Mouse (Mus musculus) midbrain, embryonic 13.5 days (tissue): ENCODE results near the gene Tmem254c. TPM values are rescaled to one million over a fixed set of nuclear protein-coding genes. Genes with fewer than 3 reads are reported as not detected.
"Not testable (repeated sequence)": the region's sequence is repeated elsewhere in the genome, so short reads cannot be mapped to it uniquely, and the experiment has no call there.

Experiments used
- ATAC-seq: fragments of 200-750 bp; cut with Nextera tagmentation; 2 replicates; pipeline ENCODE4 v1.8.0; 2017; ENCODE audit warnings: mild to moderate bottlenecking, moderate TSS enrichment, moderate library complexity
- H3K27ac ChIP-seq: fragments of 300-500 bp; sonication (generic); 2 replicates; pipeline ENCODE4 v1.5.1; 2015; ENCODE audit warnings: inconsistent platforms, mild to moderate bottlenecking, moderate library complexity
- H3K27me3 ChIP-seq: fragments of 300-500 bp; sonication (generic); 2 replicates; pipeline ENCODE4 v1.6.1; 2015; ENCODE audit warnings: mild to moderate bottlenecking, inconsistent platforms
- H3K36me3 ChIP-seq: fragments of 300-500 bp; sonication (generic); 2 replicates; pipeline ENCODE4 v1.6.1; 2015; ENCODE audit warnings: mild to moderate bottlenecking, inconsistent platforms
- H3K4me1 ChIP-seq: fragments of 300-500 bp; sonication (generic); replicated peaks from 2 replicates; pipeline ENCODE4 v1.6.1; 2015; ENCODE audit warnings: inconsistent platforms
- H3K4me2 ChIP-seq: fragments of 300-500 bp; sonication (generic); replicated peaks from 2 replicates; pipeline ENCODE4 v1.6.1; 2015; ENCODE audit warnings: moderate library complexity, mild to moderate bottlenecking, inconsistent platforms
- H3K4me3 ChIP-seq: fragments of 300-500 bp; sonication (generic); replicated peaks from 2 replicates; pipeline ENCODE4 v1.5.1; 2015; ENCODE audit warnings: mild to moderate bottlenecking, inconsistent platforms
- H3K9ac ChIP-seq: fragments of 300-500 bp; sonication (generic); replicated peaks from 2 replicates; pipeline ENCODE4 v1.6.1; 2015; ENCODE audit warnings: mild to moderate bottlenecking, inconsistent platforms
- H3K9me3 ChIP-seq: fragments of 300-500 bp; sonication (generic); 2 replicates; pipeline ENCODE4 v1.6.1; 2016; ENCODE audit warnings: mild to moderate bottlenecking, inconsistent platforms
- WGBS: fragments of 180-500 bp; shearing (Covaris S2); methylation state at CpG from one replicate; pipeline ENCODE4 v1.1.7; 2015; 5-methylcytosine and 5-hydroxymethylcytosine counted together
- polyA plus RNA-seq: library from polyadenylated mRNA; unstranded; fragments of >200 nt; fragmentation: Nextera tagmentation; extraction: Ambion mirVana; gene quantifications from 2 replicates; pipeline ENCODE4 v1.2.1, GENCODE M21; 2015

Gene Tmem254c
- polyA plus RNA-seq, 1 experiment from 2014 or later: 17.6 TPM

DNA sequence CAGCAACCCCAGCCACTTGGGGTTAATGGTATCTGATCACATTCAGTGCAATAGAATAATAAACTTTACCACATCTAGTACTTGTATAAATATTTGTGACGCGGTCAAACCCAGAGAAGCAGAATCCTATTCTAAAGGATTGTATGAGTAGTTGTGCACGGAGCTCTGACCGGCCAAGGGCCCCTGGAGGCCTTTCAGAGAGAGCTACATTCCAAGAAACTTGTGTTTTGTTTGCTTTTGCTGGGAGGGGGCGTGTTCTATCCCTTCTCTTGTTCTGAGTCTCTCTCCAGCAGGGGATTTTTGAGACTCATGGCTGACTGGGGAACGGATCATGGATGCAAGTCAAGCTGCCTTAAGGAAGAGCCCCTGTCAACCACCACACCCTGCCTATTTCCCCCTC is 31.7 kb downstream of the Tmem254c start:
- not testable (repeated sequence) for H3K9ac ChIP-seq, H3K4me2 ChIP-seq, H3K36me3 ChIP-seq, H3K27ac ChIP-seq, H3K27me3 ChIP-seq, ATAC-seq, H3K9me3 ChIP-seq, H3K4me3 ChIP-seq, H3K4me1 ChIP-seq
- no CpG with 5 or more reads among the region's 6 CpGs for WGBS

DNA sequence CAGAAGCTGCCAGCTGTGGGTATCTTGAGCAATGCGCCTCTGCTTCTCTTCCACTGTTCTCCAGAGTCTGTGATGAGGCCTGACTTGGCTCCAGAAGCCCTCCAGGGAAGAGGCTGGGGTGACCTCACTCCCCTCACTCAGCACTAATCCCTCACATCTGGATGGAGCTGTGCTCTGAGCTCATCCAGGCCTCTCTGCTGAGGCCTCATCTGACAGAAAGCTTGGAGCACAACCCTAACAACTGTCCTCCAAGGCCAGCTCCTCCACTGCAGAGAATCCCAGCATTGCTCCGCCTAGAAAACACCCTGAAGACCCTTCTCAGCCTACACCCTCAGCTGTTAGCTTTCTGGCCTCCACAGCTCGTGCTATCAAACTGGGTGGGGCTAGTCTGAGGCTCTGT is 32.8 kb downstream of the Tmem254c start:
- WGBS: no CpG with 5 or more reads among the region's 3 CpGs
- H3K9ac ChIP-seq: not testable (repeated sequence)

DNA sequence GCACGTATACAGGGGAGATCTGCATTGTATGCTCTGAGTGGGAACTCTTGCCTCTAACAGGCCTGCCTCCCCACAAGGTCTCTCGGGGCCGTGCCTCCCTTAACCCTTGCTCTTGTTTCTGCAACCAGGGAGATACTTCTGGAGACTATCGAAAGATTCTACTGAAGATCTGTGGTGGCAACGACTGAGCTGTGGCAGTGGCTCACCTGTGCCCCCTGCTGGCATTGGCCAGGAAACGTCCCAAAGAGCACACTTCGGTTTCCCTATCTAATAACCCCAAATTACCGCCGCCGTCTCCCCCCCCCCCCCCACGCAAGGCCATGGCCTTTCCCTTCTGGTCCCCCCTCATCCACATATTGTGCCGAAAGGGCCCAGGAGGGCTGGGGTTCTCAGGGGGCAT is 41.5 kb downstream of the Tmem254c start:
- not testable (repeated sequence) for H3K4me1 ChIP-seq, H3K4me2 ChIP-seq, H3K4me3 ChIP-seq, H3K36me3 ChIP-seq, H3K9ac ChIP-seq, H3K27ac ChIP-seq, ATAC-seq, H3K9me3 ChIP-seq, H3K27me3 ChIP-seq
- no CpG with 5 or more reads among the region's 12 CpGs for WGBS

More for the DNA sequence above, 32.8 kb downstream of the Tmem254c start:
- H3K4me2 ChIP-seq, H3K4me1 ChIP-seq, H3K4me3 ChIP-seq, H3K9me3 ChIP-seq, H3K27me3 ChIP-seq, ATAC-seq, H3K36me3 ChIP-seq, H3K27ac ChIP-seq: not testable (repeated sequence)

- not testable (repeated sequence) for H3K4me2 ChIP-seq, H3K4me1 ChIP-seq, H3K27me3 ChIP-seq, ATAC-seq, H3K27ac ChIP-seq, H3K36me3 ChIP-seq, H3K9ac ChIP-seq, H3K9me3 ChIP-seq, H3K4me3 ChIP-seq
- no CpG with 5 or more reads among the region's 6 CpGs for whole genome bisulfite sequencing
Measured at GRCm38 (mm10) chr14:26022831-26023230, 44.3 kb downstream of the Tmem254c start.

DNA sequence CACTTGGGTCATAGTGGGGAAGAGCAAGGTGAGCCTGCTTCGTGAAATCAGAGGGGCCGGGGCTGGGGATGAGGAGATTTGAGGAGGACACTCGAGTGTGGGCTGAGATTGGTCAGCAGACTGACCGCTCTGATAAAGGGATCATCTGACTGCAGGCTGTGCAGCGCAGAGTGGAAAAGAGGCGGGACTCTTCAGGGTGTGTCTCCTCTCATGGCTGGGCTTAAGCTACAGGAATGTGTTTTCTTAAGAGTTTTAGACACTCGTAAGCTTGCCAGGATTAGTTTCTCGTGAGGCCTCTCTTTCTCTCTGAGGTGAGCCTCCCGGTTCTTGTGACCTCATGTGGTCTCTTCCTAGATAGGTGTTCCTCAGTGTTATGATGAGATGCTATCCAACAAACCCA is 45.6 kb downstream of the Tmem254c start:
- WGBS: no CpG with 5 or more reads among the region's 9 CpGs
- not testable (repeated sequence) for H3K4me2 ChIP-seq

DNA sequence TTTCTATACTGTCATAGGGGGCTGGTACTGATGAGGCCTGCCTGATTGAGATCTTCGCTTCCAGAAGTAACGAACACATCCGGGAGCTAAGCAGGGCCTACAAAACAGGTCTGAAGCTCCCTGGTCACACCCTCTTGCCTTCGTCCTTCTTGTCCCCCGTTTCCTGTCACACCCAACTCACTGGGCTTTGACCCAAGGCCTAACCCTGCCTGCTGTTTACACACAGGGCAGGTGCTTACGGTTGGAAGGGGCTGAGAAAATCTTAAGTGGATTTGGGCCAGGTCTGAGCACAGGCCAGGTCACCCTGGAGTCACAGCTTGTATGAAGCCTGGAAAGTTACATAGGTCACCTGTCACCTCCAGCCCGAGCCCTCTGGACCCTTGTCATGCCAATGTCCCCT is 50.7 kb downstream of the Tmem254c start:
- H3K4me3 ChIP-seq, H3K4me2 ChIP-seq, H3K27ac ChIP-seq, H3K36me3 ChIP-seq, H3K27me3 ChIP-seq, H3K9ac ChIP-seq, H3K9me3 ChIP-seq, H3K4me1 ChIP-seq, ATAC-seq: not testable (repeated sequence)
- WGBS: no CpG with 5 or more reads among the region's 7 CpGs

More for the DNA sequence above, 45.6 kb downstream of the Tmem254c start:
- not testable (repeated sequence) for H3K9me3 ChIP-seq, H3K27ac ChIP-seq, H3K4me3 ChIP-seq, H3K9ac ChIP-seq, H3K27me3 ChIP-seq, H3K4me1 ChIP-seq, H3K36me3 ChIP-seq, ATAC-seq

Other genes with a start within 250 kb of the Tmem254c start
- gene Anxa11, start 225.2 kb downstream of the Tmem254c start, polyA plus RNA-seq: 1.9 TPM in 2 replicates
- gene Plac9a, start 164.3 kb downstream of the Tmem254c start, polyA plus RNA-seq: not detected in 2 replicates
- 2.6 and 2.9 TPM in 2 replicates for gene Tmem254a, start 139.7 kb downstream of the Tmem254c start, polyA plus RNA-seq
- gene Cphx1, start 129.1 kb downstream of the Tmem254c start, polyA plus RNA-seq: not detected in 2 replicates
- gene Duxbl1, start 88.8 kb downstream of the Tmem254c start, polyA plus RNA-seq: 6.3 and 7.7 TPM in 2 replicates
- gene Gm9780, start 24.6 kb downstream of the Tmem254c start, polyA plus RNA-seq: 3.0 and 3.4 TPM in 2 replicates
- gene Cphx2, start 14.2 kb upstream of the Tmem254c start, polyA plus RNA-seq: not detected in 2 replicates
- not detected in 2 replicates for gene Cphx3, start 14.9 kb upstream of the Tmem254c start, polyA plus RNA-seq
- not detected in 2 replicates for gene Duxbl2, start 51.0 kb upstream of the Tmem254c start, polyA plus RNA-seq
- gene Plac9b, start 115.1 kb upstream of the Tmem254c start, polyA plus RNA-seq: 5.8 and 6.3 TPM in 2 replicates
- gene Tmem254b, start 139.7 kb upstream of the Tmem254c start, polyA plus RNA-seq: 18.7 and 19.3 TPM in 2 replicates
- gene Duxbl3, start 190.6 kb upstream of the Tmem254c start, polyA plus RNA-seq: 5.9 and 8.1 TPM in 2 replicates